Mouse (Mus musculus) forelimb bud, embryonic 11.5 days (tissue): Measurements from ENCODE around the gene Efnb3.

Experiments
- DNase-seq: peaks from one replicate; pipeline ENCODE4 v3.0.0-alpha.2; 2012; ENCODE audit warnings: low read depth, low spot score

The Efnb3 gene

DNA sequence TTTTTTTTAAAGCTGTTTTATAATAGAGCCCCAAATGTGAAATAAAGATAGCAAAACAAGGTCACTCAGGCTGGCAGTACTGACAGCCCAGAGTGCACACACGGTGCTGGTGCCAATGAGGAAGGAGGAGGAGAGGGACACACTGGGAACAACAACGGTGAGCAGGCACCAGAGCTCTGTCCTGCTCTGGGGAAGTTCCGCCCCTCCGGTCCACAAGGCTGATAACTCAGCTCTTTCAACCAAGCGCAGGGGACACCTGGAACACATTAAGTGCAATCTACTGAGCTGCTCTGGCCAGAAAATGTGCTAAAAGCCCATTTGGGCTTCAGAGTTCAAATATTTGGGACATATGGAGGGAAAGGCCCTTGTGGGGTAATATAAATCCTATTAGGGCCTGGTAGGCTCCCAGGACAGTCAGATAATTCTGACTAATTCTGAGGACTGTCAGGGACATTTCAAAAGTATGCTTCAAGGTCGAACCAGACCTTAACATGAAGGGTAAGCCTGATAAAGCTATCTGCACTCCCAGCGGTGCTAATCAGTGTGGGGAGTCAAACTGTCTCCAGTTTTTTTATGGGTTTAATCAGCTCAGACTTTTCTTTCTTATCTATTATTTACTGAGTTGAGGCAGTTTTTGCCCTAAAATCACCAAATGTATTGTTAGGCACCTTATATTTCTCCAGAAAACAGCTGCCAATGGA lies 49.1 kb downstream of the Efnb3 start:
- peak; percentile 60 for DNase-seq
